Mouse (Mus musculus) CH12.LX (cell line): ENCODE measurements at regions not wholly inside any gene's neighbourhood (a gene's known extent, or its start where the extent isn't known, plus 50 kb on each side); places are given as distances from the start of the nearest gene placed in this dataset.

Experiments used
- DNase-seq: peaks from one replicate; pipeline ENCODE4 v3.0.0-alpha.2; 2013; ENCODE audit errors: extremely low read depth
- H3K27ac ChIP-seq: 2 replicates; pipeline ENCODE4 v1.5.1; 2012; ENCODE audit warnings: low read depth, mild to moderate bottlenecking, control low read depth, moderate library complexity; ENCODE audit not compliant: insufficient read depth
- H3K27me3 ChIP-seq: replicated peaks from 2 replicates; pipeline ENCODE3; 2012; ENCODE audit warnings: inconsistent platforms
- H3K36me3 ChIP-seq, 2 experiments: replicated peaks in 1 of 2; 2 replicates each; pipeline versions ENCODE3 to v1.6.1; 2012; ENCODE audit warnings: inconsistent platforms in 1 of 2, low read length in 1 of 2, mild to moderate bottlenecking in 1 of 2, mixed read lengths in 1 of 2, moderate library complexity in 1 of 2; ENCODE audit not compliant: control insufficient read depth in 1 of 2, insufficient read depth in 1 of 2
- H3K4me1 ChIP-seq, 2 experiments: 2 replicates each; pipeline ENCODE4 v1.6.1; 2012; ENCODE audit warnings: inconsistent platforms in 1 of 2, moderate library complexity in 1 of 2; ENCODE audit not compliant: insufficient read depth in 2 of 2, control insufficient read depth in 1 of 2
- H3K4me2 ChIP-seq: 2 replicates; pipeline ENCODE4 v1.6.1; 2012; ENCODE audit warnings: low read depth, mild to moderate bottlenecking, control low read depth; ENCODE audit not compliant: poor library complexity, insufficient read depth, severe bottlenecking
- H3K4me3 ChIP-seq, 3 experiments: fragments of 150-350 bp in 1 of 3; sonication (generic) in 1 of 3; replicated peaks in 1 of 3; 2 replicates each; pipeline versions ENCODE3 to v1.5.1; 2011 to 2012; ENCODE audit warnings: low read depth in 2 of 3, low read length in 2 of 3, mild to moderate bottlenecking in 2 of 3, moderate library complexity in 2 of 3, control low read depth in 1 of 3, improper control_type of control experiment in 1 of 3, inconsistent platforms in 1 of 3, mixed read lengths in 1 of 3; ENCODE audit not compliant: poor library complexity in 1 of 3
- H3K79me2 ChIP-seq: replicated peaks from 2 replicates; pipeline ENCODE4 v1.6.1; 2012; ENCODE audit warnings: mild to moderate bottlenecking, moderate library complexity; ENCODE audit not compliant: control insufficient read depth, poor library complexity, insufficient read depth, severe bottlenecking; ENCODE audit errors: extremely low read depth
- H3K9ac ChIP-seq: 2 replicates; pipeline ENCODE4 v1.6.1; 2012; ENCODE audit warnings: low read depth, mild to moderate bottlenecking, control low read depth, moderate library complexity; ENCODE audit not compliant: insufficient read depth
- H3K9me3 ChIP-seq: replicated peaks from 2 replicates; pipeline ENCODE3; 2012; ENCODE audit warnings: low read length, inconsistent platforms, mixed read lengths
- BHLHE40 ChIP-seq: IDR thresholded peaks from 2 replicates; pipeline ENCODE4 v1.6.1; 2011; ENCODE audit warnings: mild to moderate bottlenecking, low read depth, low read length, improper control_type of control experiment
- CHD1 ChIP-seq: IDR thresholded peaks from 2 replicates; pipeline ENCODE4 v1.6.1; 2012; ENCODE audit warnings: low read depth, low read length, improper control_type of control experiment, inconsistent platforms
- CHD2 ChIP-seq: IDR thresholded peaks from 2 replicates; pipeline ENCODE4 v1.6.1; 2011; ENCODE audit warnings: low read length, improper control_type of control experiment
- ELF1 ChIP-seq: IDR thresholded peaks from 2 replicates; pipeline ENCODE4 v1.6.1; 2014; ENCODE audit warnings: low read depth, mild to moderate bottlenecking, inconsistent platforms, low read length, improper control_type of control experiment
- EP300 ChIP-seq: IDR thresholded peaks from 2 replicates; pipeline ENCODE4 v1.6.1; 2011; ENCODE audit warnings: low read length, improper control_type of control experiment
- ETS1 ChIP-seq: conservative IDR thresholded peaks from 2 replicates; pipeline ENCODE4 v1.6.1; 2012; ENCODE audit warnings: low read depth, mild to moderate bottlenecking, inconsistent platforms, low read length, improper control_type of control experiment, moderate library complexity
- GABPA ChIP-seq: IDR thresholded peaks from 2 replicates; pipeline ENCODE4 v1.6.1; 2012; ENCODE audit warnings: low read depth, low read length, improper control_type of control experiment, inconsistent platforms; ENCODE audit not compliant: insufficient replicate concordance
- HCFC1 ChIP-seq: IDR thresholded peaks from 2 replicates; pipeline ENCODE4 v1.6.1; 2012; ENCODE audit warnings: low read depth, mild to moderate bottlenecking, inconsistent platforms, low read length, improper control_type of control experiment
- IRF4 ChIP-seq: IDR thresholded peaks from 2 replicates; pipeline ENCODE4 v1.6.1; 2014; ENCODE audit warnings: low read depth, mild to moderate bottlenecking, inconsistent platforms, low read length, improper control_type of control experiment
- JUND ChIP-seq: conservative IDR thresholded peaks from 2 replicates; pipeline ENCODE4 v1.6.1; 2011; ENCODE audit warnings: low read depth, low read length, improper control_type of control experiment
- MAFK ChIP-seq: IDR thresholded peaks from 2 replicates; pipeline ENCODE4 v1.6.1; 2011; ENCODE audit warnings: low read length, improper control_type of control experiment; ENCODE audit not compliant: insufficient replicate concordance
- MAZ ChIP-seq: IDR thresholded peaks from 2 replicates; pipeline ENCODE4 v1.6.1; 2012; ENCODE audit warnings: low read depth, mild to moderate bottlenecking, inconsistent platforms, low read length, improper control_type of control experiment, moderate library complexity
- MEF2A ChIP-seq: IDR thresholded peaks from 2 replicates; pipeline ENCODE4 v1.6.1; 2014; ENCODE audit warnings: low read depth, mild to moderate bottlenecking, inconsistent platforms, low read length, improper control_type of control experiment, borderline replicate concordance
- NELFE ChIP-seq: IDR thresholded peaks from 2 replicates; pipeline ENCODE4 v1.6.1; 2011; ENCODE audit warnings: low read depth, low read length, improper control_type of control experiment
- NRF1 ChIP-seq: IDR thresholded peaks from 2 replicates; pipeline ENCODE4 v1.6.1; 2014; ENCODE audit warnings: low read depth, mild to moderate bottlenecking, inconsistent platforms, low read length, improper control_type of control experiment, moderate library complexity
- PAX5 ChIP-seq: IDR thresholded peaks from 2 replicates; pipeline ENCODE4 v1.6.1; 2012; ENCODE audit warnings: low read length, inconsistent platforms, mixed read lengths
- POLR2AphosphoS2 ChIP-seq: IDR thresholded peaks from 2 replicates; pipeline ENCODE4 v1.6.1; 2011; ENCODE audit warnings: low read depth, low read length, improper control_type of control experiment
- RAD21 ChIP-seq: IDR thresholded peaks from 2 replicates; pipeline ENCODE4 v1.6.1; 2011; ENCODE audit warnings: low read depth, mild to moderate bottlenecking, low read length, improper control_type of control experiment, moderate library complexity
- RCOR1 ChIP-seq: conservative IDR thresholded peaks from 2 replicates; pipeline ENCODE4 v1.6.1; 2012; ENCODE audit warnings: low read depth, mild to moderate bottlenecking, inconsistent platforms, low read length, improper control_type of control experiment
- SIN3A ChIP-seq: IDR thresholded peaks from 2 replicates; pipeline ENCODE4 v1.6.1; 2012; ENCODE audit warnings: low read length, improper control_type of control experiment, inconsistent platforms
- SMC3 ChIP-seq: IDR thresholded peaks from 2 replicates; pipeline ENCODE4 v1.6.1; 2011; ENCODE audit warnings: low read depth, low read length, improper control_type of control experiment
- TBP ChIP-seq: conservative IDR thresholded peaks from 2 replicates; pipeline ENCODE4 v1.6.1; 2011; ENCODE audit warnings: low read depth, low read length, improper control_type of control experiment
- TCF12 ChIP-seq: IDR thresholded peaks from 2 replicates; pipeline ENCODE4 v1.6.1; 2014; ENCODE audit warnings: low read depth, mild to moderate bottlenecking, inconsistent platforms, low read length, improper control_type of control experiment
- USF1 ChIP-seq: IDR thresholded peaks from 2 replicates; pipeline ENCODE4 v1.6.1; 2014; ENCODE audit warnings: low read depth, mild to moderate bottlenecking, inconsistent platforms, low read length, improper control_type of control experiment
- USF2 ChIP-seq: conservative IDR thresholded peaks from 2 replicates; pipeline ENCODE4 v1.6.1; 2011; ENCODE audit warnings: low read depth, low read length, improper control_type of control experiment
- ZC3H11A ChIP-seq: IDR thresholded peaks from 2 replicates; pipeline ENCODE4 v1.6.1; 2012; ENCODE audit warnings: low read depth, mild to moderate bottlenecking, inconsistent platforms, low read length, improper control_type of control experiment
- ZKSCAN1 ChIP-seq: IDR thresholded peaks from 2 replicates; pipeline ENCODE4 v1.6.1; 2012; ENCODE audit warnings: low read depth, inconsistent platforms, low read length, improper control_type of control experiment, borderline replicate concordance
- ZMIZ1 ChIP-seq: IDR thresholded peaks from 2 replicates; pipeline ENCODE4 v1.6.1; 2012; ENCODE audit warnings: low read depth, mild to moderate bottlenecking, inconsistent platforms, low read length, improper control_type of control experiment
- dilution Hi-C: fragments of 300-500 bp; cut with MboI; formaldehyde crosslinking; loops from 2 replicates; pipeline ENCODE4 v1.14.3; 2020; ENCODE audit warnings: low sequenced_read_pairs; ENCODE audit not compliant: extremely low pct_unique_long_range_greater_than_20kb, extremely low pct_ligation_motif_present
- in situ Hi-C: fragments of 300-500 bp; cut with MboI; formaldehyde crosslinking; loops from 3 replicates; pipeline ENCODE4 v1.14.3; 2019; ENCODE audit warnings: low sequenced_read_pairs, low pct_ligation_motif_present, low pct_unique_long_range_greater_than_20kb, mixed read lengths

DNA sequence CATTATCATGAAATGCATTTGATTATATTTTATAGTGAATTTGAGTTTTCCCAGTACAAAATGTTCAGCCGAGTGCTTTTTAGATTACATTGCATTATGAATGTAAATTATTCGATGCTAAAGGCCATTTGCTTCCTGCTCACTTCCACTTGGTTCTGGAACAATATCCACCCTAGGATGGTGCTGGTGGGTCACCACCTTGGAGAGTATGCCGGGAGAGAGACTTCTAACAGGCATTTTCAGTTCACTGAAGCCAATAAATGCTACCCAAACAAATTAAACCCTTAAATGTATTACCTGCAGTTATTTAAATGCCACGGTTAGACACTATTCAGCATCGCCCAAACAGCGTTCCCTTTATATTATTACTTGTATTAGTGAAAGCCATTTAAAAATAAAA lies 159.6 kb downstream of the 1190002N15Rik start:
- no peaks in the 10 kb centered on the region for H3K27me3 ChIP-seq
- no peaks in the 10 kb centered on the region for H3K36me3 ChIP-seq
- H3K4me3 ChIP-seq, result no peak overlapping the region
- H3K27ac ChIP-seq, result no peak overlapping the region
- H3K9me3 ChIP-seq, result peaks cover 61% of the 10 kb centered on the region
- in situ Hi-C loops, result no loop called here
- H3K79me2 ChIP-seq, result no peaks in the 10 kb centered on the region
- H3K4me1 ChIP-seq, result no peaks in the 10 kb centered on the region
- no peak overlapping the region for H3K9ac ChIP-seq
- DNase-seq, result no peak
- dilution Hi-C loops, result no loop called here
- no peak overlapping the region for H3K4me2 ChIP-seq
- TF ChIP-seq TCF12 (no peak), ZKSCAN1 (no peak), GABPA (no peak), TBP (no peak), JUND (no peak), MEF2A (no peak), EP300 (no peak), MAZ (no peak)

DNA sequence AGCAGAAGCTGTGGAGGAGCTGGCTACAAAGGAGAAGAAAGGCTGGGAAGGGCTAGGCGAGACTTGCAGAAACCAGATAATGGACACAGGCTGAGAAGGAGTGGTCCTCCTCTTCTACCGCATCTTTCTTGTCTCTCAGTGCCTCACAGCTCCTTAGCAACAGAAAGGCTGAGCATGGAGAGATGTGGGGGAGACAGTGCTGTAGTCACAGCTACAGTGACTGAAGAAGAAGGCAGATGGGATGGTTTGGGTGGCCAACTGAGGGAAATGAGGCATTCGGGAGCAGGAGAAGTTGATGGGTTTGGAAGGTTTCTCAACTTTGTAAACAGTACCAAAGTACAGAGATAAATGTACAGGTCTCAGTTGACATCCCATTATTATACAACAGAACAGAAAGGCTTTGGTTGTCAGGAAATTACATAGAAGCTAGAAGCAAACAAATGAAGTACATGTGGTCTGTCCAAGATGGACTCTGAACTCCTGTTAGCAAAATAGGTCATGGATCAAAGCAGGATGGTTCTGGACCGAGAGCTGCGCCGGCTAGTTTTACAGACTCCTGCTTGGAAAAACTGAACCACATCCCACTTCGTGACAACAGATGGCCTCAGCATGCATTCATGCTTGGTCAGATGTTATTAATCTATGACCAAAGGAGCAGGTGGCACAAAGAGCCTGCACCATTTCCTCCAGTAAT lies 160.4 kb downstream of the 1190002N15Rik start:
- no peak overlapping the region for H3K27ac ChIP-seq
- in situ Hi-C loops, result no loop called here

DNA sequence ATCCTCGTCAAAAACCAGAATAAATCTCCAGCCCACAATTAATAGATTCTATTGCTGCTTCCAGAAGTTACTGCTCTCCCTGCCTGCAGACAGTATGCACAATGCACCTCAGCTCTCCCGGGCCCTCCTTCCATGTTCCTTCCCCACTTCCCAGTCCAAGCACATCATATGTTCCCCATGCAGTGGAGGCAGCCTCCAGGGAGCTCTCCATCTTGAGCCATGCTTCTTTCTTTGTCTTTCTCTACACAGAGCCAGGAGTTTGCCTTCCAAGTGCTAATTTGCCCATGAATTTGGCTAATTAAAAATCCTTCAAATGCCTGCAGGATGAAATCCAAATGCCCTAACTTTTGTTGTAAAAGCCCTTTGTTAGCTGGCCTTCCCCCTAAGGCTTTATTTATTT lies 166.9 kb downstream of the 1190002N15Rik start:
- no peak overlapping the region for H3K9ac ChIP-seq
- DNase-seq, result no peak
- no peak overlapping the region for H3K4me2 ChIP-seq
- peaks cover 33% of the 10 kb centered on the region for H3K9me3 ChIP-seq
- in situ Hi-C loops (no loop called here), dilution Hi-C loops (no loop called here)
- H3K27ac ChIP-seq, result no peak overlapping the region
- H3K27me3 ChIP-seq, result no peaks in the 10 kb centered on the region
- H3K4me1 ChIP-seq, result no peaks in the 10 kb centered on the region
- no peaks in the 10 kb centered on the region for H3K79me2 ChIP-seq
- no peaks in the 10 kb centered on the region for H3K36me3 ChIP-seq
- H3K4me3 ChIP-seq, result no peak overlapping the region
- TF ChIP-seq USF1, result no peak
- no peak for TF ChIP-seq TBP
- TF ChIP-seq GABPA, result no peak
- TF ChIP-seq CHD2, result no peak
- TF ChIP-seq CHD1, result no peak
- no peak for TF ChIP-seq MAFK
- TF ChIP-seq RAD21, result no peak
- no peak for TF ChIP-seq ZKSCAN1
- no peak for TF ChIP-seq RCOR1
- TF ChIP-seq SIN3A, result no peak
- no peak for TF ChIP-seq ETS1
- no peak for TF ChIP-seq IRF4
- TF ChIP-seq NRF1, result no peak
- no peak for TF ChIP-seq BHLHE40
- TF ChIP-seq ELF1, result no peak
- no peak for TF ChIP-seq ZC3H11A
- TF ChIP-seq PAX5, result no peak
- TF ChIP-seq ZMIZ1, result no peak

More for the DNA sequence above, 160.4 kb downstream of the 1190002N15Rik start:
- Histone ChIP-seq H3K36me3 (no peaks in the 10 kb centered on the region), H3K27me3 (no peaks in the 10 kb centered on the region), H3K9ac (no peak overlapping the region), H3K79me2 (no peaks in the 10 kb centered on the region), H3K4me2 (no peak overlapping the region), H3K9me3 (peaks cover 60% of the 10 kb centered on the region), H3K4me1 (no peaks in the 10 kb centered on the region), H3K4me3 (no peak overlapping the region)
- no peak for TF ChIP-seq NELFE
- no peak for TF ChIP-seq HCFC1
- TF ChIP-seq USF2, result no peak
- TF ChIP-seq SMC3, result no peak
- TF ChIP-seq MAFK, result no peak
- TF ChIP-seq POLR2AphosphoS2, result no peak
- TF ChIP-seq RAD21, result no peak
- dilution Hi-C loops, result no loop called here
- no peak for DNase-seq
